Mouse (Mus musculus): ENCODE measurements at regions not wholly inside any gene's neighbourhood (a gene's known extent, or its start where the extent isn't known, plus 50 kb on each side); places are given as distances from the start of the nearest gene placed in this dataset.

DNA sequence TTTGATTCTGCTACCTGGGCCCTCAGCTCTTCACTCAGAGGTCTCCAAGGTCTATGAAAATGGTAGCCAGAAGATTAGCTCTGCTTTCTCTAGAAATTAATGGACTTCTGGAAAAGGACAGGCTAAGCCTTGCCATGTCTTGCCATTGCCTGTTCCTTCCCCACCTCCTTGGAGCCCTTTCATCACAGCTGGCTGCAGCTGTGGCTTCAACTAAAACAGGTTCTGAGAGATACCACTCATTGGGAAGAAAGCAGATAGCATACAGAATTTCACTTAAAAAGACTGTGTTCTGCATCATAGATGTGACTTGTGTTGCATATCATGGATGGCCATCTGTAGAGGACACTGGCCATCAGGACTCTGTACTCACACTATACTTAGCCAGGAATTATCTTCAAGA lies 246.4 kb downstream of the Qk start:
- TF ChIP-seq NANOG (IDR thresholded peaks at IDR 0.05; ENCODE audit: borderline replicate concordance, low read length) (no peak), CTCF (conservative IDR thresholded peaks at IDR 0.05; ENCODE audit: low read length) (no peak), POU5F1 (IDR thresholded peaks at IDR 0.05; ENCODE audit: borderline replicate concordance, low read length) (no peak)
- Histone ChIP-seq H3K4me1 (replicated peaks; ENCODE audit: low read depth, low read length) (no peaks in the 10 kb centered on the region), H3K4me3 (replicated peaks; ENCODE audit: low read length) (no peak overlapping the region), H3K9me3 (ENCODE audit: low read length) (peaks cover 33% of the 10 kb centered on the region), H3K36me3 (ENCODE audit: insufficient read depth, low read length) (no peaks in the 10 kb centered on the region), H3K27me3 (ENCODE audit: insufficient read depth, low read length) (no peaks in the 10 kb centered on the region)

DNA sequence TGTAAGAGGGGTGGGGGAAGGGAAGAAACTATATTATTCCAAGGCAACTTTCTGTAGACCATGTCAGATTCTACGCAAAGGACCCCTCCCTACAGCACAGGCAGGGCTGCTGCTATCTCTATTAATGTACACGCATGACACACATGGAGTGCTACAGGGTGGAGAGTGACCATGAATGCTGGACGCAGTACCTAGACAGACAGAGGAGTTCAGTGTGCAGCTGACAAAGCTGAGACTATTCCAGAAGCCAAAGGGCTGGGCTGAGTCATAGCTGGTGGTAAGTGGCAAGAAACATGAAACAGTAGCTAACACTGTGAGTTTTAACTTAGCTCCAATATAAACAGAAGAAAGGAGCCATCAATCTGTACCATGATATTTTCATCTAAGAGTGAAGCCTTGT lies 250.4 kb downstream of the Qk start:
- Histone ChIP-seq H3K4me3 (replicated peaks; ENCODE audit: low read length) (no peak overlapping the region), H3K36me3 (ENCODE audit: insufficient read depth, low read length) (no peaks in the 10 kb centered on the region), H3K27me3 (ENCODE audit: insufficient read depth, low read length) (no peaks in the 10 kb centered on the region), H3K4me1 (replicated peaks; ENCODE audit: low read depth, low read length) (no peaks in the 10 kb centered on the region), H3K9me3 (ENCODE audit: low read length) (no peaks in the 10 kb centered on the region)
- TF ChIP-seq CTCF (conservative IDR thresholded peaks at IDR 0.05; ENCODE audit: low read length) (no peak), POU5F1 (IDR thresholded peaks at IDR 0.05; ENCODE audit: borderline replicate concordance, low read length) (no peak), NANOG (IDR thresholded peaks at IDR 0.05; ENCODE audit: borderline replicate concordance, low read length) (no peak)

DNA sequence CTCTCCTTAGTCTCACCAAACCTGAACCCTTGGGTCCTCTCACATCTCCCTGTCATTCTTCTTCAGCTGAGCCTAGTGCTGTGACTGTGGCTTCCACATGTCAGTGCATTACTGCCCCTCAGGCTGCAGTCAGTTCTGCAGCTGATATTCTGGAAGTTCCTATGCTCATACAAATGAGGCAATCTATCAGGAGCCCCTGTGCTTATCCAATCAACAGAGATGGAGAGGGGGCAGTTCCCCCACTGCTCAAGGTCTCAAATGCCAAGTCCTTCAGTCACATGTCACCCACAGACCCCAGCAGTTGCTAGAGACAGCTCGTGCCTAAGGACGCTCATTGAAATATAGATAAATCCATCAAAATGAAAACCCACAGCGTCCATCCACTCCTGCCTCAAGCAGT lies 254.5 kb downstream of the Qk start:
- no peaks in the 10 kb centered on the region for H3K4me1 ChIP-seq (replicated peaks; ENCODE audit: low read depth, low read length)
- no peaks in the 10 kb centered on the region for H3K36me3 ChIP-seq (ENCODE audit: insufficient read depth, low read length)
- H3K27me3 ChIP-seq (ENCODE audit: insufficient read depth, low read length), result no peaks in the 10 kb centered on the region
- TF ChIP-seq POU5F1 (IDR thresholded peaks at IDR 0.05; ENCODE audit: borderline replicate concordance, low read length) (no peak), CTCF (conservative IDR thresholded peaks at IDR 0.05; ENCODE audit: low read length) (no peak), NANOG (IDR thresholded peaks at IDR 0.05; ENCODE audit: borderline replicate concordance, low read length) (no peak)
- H3K4me3 ChIP-seq (replicated peaks; ENCODE audit: low read length), result no peak overlapping the region
- H3K9me3 ChIP-seq (ENCODE audit: low read length), result no peaks in the 10 kb centered on the region

DNA sequence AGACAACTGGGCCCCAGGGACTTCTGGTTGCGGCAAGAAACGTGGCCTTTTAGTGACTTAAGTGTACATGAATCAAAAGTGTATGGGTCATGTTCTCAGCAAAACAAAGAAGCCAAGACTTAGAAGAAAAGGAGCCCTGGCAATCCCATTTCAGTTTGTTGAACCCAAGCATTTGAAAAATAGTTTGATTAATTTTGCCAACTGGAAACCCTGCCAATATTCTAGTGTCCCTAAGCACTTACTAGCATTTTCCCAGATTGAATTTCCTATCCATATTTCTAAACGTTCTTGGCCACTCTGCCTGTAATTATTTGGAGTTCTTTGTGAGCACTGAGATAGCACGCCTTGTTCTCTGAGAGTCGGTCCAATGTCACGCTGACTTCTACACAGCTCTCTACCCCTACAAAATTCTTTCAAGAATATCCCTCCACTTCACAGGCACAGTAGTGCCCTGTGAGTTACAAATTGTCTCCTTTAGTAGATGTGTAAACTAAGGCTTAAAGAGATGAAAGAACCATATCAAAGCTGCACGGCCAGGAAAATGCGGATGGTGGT lies 257.0 kb downstream of the Qk start:
- no peak overlapping the region for H3K4me3 ChIP-seq (replicated peaks; ENCODE audit: low read length)
- H3K9me3 ChIP-seq (ENCODE audit: low read length), result peaks cover 11% of the 10 kb centered on the region
- no peaks in the 10 kb centered on the region for H3K27me3 ChIP-seq (ENCODE audit: insufficient read depth, low read length)
- TF ChIP-seq POU5F1 (IDR thresholded peaks at IDR 0.05; ENCODE audit: borderline replicate concordance, low read length) (no peak), CTCF (conservative IDR thresholded peaks at IDR 0.05; ENCODE audit: low read length) (no peak), NANOG (IDR thresholded peaks at IDR 0.05; ENCODE audit: borderline replicate concordance, low read length) (no peak)
- H3K4me1 ChIP-seq (replicated peaks; ENCODE audit: low read depth, low read length), result no peaks in the 10 kb centered on the region
- H3K36me3 ChIP-seq (ENCODE audit: insufficient read depth, low read length), result no peaks in the 10 kb centered on the region

DNA sequence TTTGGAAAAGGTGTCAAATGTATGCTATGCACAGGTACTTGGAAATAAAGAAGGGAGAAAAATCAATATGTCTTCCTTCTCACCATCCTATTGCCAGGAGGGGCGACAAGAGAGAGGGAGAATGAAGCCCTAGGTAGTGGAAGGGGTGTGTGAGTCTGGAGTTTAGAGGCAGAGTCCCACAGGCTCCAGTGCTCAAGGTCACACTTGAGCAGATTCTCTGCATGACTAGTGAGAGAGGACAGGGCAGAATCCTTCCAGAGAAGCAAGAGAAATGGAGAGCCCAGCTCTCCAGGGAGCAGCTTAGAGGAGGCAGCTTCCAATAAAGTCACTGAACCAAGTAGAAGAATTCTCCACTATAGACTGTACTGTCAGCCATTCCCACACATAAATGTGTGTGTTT lies 261.9 kb downstream of the Qk start:
- no peak for TF ChIP-seq POU5F1 (IDR thresholded peaks at IDR 0.05; ENCODE audit: borderline replicate concordance, low read length)
- TF ChIP-seq NANOG (IDR thresholded peaks at IDR 0.05; ENCODE audit: borderline replicate concordance, low read length), result no peak
- no peak for TF ChIP-seq CTCF (conservative IDR thresholded peaks at IDR 0.05; ENCODE audit: low read length)
- H3K36me3 ChIP-seq (ENCODE audit: insufficient read depth, low read length), result no peaks in the 10 kb centered on the region
- H3K9me3 ChIP-seq (ENCODE audit: low read length), result peaks cover 13% of the 10 kb centered on the region
- H3K27me3 ChIP-seq (ENCODE audit: insufficient read depth, low read length), result no peaks in the 10 kb centered on the region
- no peaks in the 10 kb centered on the region for H3K4me1 ChIP-seq (replicated peaks; ENCODE audit: low read depth, low read length)
- no peak overlapping the region for H3K4me3 ChIP-seq (replicated peaks; ENCODE audit: low read length)

- no peaks in the 10 kb centered on the region for H3K36me3 ChIP-seq (ENCODE audit: insufficient read depth, low read length)
- no peak overlapping the region for H3K4me3 ChIP-seq (replicated peaks; ENCODE audit: low read length)
- H3K4me1 ChIP-seq (replicated peaks; ENCODE audit: low read depth, low read length), result no peaks in the 10 kb centered on the region
- no peaks in the 10 kb centered on the region for H3K27me3 ChIP-seq (ENCODE audit: insufficient read depth, low read length)
- H3K9me3 ChIP-seq (ENCODE audit: low read length), result peaks cover 18% of the 10 kb centered on the region
- TF ChIP-seq NANOG (IDR thresholded peaks at IDR 0.05; ENCODE audit: borderline replicate concordance, low read length) (no peak), CTCF (conservative IDR thresholded peaks at IDR 0.05; ENCODE audit: low read length) (no peak), POU5F1 (IDR thresholded peaks at IDR 0.05; ENCODE audit: borderline replicate concordance, low read length) (no peak)
Observed at GRCm38 (mm10) chr17:10056096-10056495, 263.6 kb downstream of the Qk start.

DNA sequence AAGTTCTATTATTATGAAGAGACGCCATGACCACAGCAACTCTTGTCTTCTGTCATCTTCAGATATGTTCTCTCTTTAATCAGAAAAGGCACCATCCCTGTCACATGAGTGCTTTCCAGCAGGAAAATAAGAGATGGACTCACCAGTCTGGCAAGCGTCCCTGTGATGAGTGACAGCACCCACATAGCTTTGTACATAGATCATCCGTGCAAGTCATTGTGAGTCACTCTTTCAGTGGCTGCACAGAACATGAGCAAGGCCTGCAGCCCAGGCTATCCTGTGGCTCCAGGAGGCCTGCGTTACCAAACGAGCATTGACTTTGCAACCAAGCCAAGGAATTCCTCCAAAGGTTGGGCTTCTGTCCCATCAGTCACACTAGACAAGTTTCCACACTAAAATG lies 265.3 kb downstream of the Qk start:
- H3K4me1 ChIP-seq (replicated peaks; ENCODE audit: low read depth, low read length), result no peaks in the 10 kb centered on the region
- no peaks in the 10 kb centered on the region for H3K36me3 ChIP-seq (ENCODE audit: insufficient read depth, low read length)
- TF ChIP-seq NANOG (IDR thresholded peaks at IDR 0.05; ENCODE audit: borderline replicate concordance, low read length) (no peak), CTCF (conservative IDR thresholded peaks at IDR 0.05; ENCODE audit: low read length) (no peak), POU5F1 (IDR thresholded peaks at IDR 0.05; ENCODE audit: borderline replicate concordance, low read length) (no peak)
- peaks cover 36% of the 10 kb centered on the region for H3K9me3 ChIP-seq (ENCODE audit: low read length)
- no peak overlapping the region for H3K4me3 ChIP-seq (replicated peaks; ENCODE audit: low read length)
- no peaks in the 10 kb centered on the region for H3K27me3 ChIP-seq (ENCODE audit: insufficient read depth, low read length)

GRCm38 (mm10) chr17:10044336-10044735 lies 275.3 kb downstream of the Qk start:
- no peaks in the 10 kb centered on the region for H3K36me3 ChIP-seq (ENCODE audit: insufficient read depth, low read length)
- H3K27me3 ChIP-seq (ENCODE audit: insufficient read depth, low read length), result no peaks in the 10 kb centered on the region
- TF ChIP-seq CTCF (conservative IDR thresholded peaks at IDR 0.05; ENCODE audit: low read length) (no peak), POU5F1 (IDR thresholded peaks at IDR 0.05; ENCODE audit: borderline replicate concordance, low read length) (no peak), NANOG (IDR thresholded peaks at IDR 0.05; ENCODE audit: borderline replicate concordance, low read length) (no peak)
- H3K9me3 ChIP-seq (ENCODE audit: low read length), result peaks cover 45% of the 10 kb centered on the region
- no peak overlapping the region for H3K4me3 ChIP-seq (replicated peaks; ENCODE audit: low read length)
- no peaks in the 10 kb centered on the region for H3K4me1 ChIP-seq (replicated peaks; ENCODE audit: low read depth, low read length)

DNA sequence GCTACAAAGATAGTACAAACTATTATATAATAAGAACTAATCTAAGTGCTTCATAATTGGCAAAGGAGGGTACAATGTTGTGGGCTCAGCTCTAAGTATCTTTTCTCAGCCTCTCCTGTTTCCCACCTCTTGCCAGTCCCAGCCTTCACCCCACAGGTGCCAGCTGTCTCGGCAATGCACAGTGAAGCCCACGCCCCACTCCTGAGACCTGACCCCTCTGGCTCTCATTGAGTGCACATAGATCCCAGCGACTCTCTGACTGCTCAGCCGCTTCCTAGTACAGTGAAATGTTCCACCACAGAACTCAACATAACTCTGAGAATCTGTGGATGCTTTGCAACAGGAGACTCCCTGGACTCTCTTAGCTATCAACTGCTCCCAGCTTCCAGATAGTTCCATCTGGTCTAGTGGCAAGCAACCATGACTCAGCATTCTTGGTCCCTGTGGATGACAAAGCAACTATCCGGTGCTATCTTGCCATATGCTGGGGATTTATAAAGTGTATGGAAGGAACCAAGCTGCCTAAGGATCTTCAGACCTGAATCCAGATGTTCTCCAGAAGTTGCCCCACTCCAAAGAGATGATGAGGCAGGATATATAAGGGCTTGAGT lies 277.5 kb downstream of the Qk start:
- no peaks in the 10 kb centered on the region for H3K4me1 ChIP-seq (replicated peaks; ENCODE audit: low read depth, low read length)
- peaks cover 37% of the 10 kb centered on the region for H3K9me3 ChIP-seq (ENCODE audit: low read length)
- H3K4me3 ChIP-seq (replicated peaks; ENCODE audit: low read length), result no peak overlapping the region
- no peak for TF ChIP-seq NANOG (IDR thresholded peaks at IDR 0.05; ENCODE audit: borderline replicate concordance, low read length)
- no peak for TF ChIP-seq POU5F1 (IDR thresholded peaks at IDR 0.05; ENCODE audit: borderline replicate concordance, low read length)
- TF ChIP-seq CTCF (conservative IDR thresholded peaks at IDR 0.05; ENCODE audit: low read length), result no peak
- no peaks in the 10 kb centered on the region for H3K36me3 ChIP-seq (ENCODE audit: insufficient read depth, low read length)
- no peaks in the 10 kb centered on the region for H3K27me3 ChIP-seq (ENCODE audit: insufficient read depth, low read length)
